Comparison of ENCODE assay signal across 8 mouse cellular contexts in the genomic region with DNA sequence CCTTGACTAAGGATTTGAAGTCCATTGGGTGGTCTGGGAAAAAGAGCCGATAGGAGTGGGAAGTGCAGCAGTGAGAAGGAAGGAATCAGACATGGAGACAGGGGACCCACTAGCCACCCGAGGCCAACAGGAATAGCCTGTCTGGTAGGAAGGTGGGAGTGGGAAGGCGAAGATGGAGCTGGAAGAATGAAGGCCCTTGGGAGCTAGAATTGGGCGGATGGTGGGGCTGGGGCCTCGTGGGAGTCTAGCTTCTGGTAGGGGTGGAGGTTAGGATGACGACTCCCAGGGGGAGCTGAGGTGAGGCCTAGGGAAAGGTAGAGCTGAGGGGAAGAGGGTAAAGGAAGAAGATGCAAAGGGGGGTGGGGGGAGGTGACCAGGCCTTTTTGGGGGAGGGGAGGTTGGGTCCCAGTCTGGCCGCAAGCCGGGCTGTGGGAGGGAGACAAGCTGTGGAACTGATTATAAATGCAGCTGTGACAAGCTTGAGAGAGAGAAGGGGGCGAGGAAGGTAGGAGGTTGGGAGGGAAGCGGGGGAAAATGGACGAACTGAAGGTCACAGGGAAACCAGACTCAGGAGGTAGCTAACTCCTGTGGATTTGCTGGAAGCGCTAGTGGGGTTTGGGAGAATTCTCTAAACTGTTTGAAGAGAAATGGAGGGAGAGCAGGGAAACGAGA. TPM values are rescaled to one million over a fixed set of nuclear protein-coding genes. Genes with fewer than 3 reads are reported as not detected.
DNase-seq lines count a peak whose midpoint lies in the region; ATAC-seq lines count a peak whose summit lies in the region.

No protein-coding gene starts in this region.

- H3K9ac ChIP-seq in kidney, embryonic 15.5 days = peak overlapping the region; percentile 51
- peak overlapping the region; percentile 73 for H3K9ac ChIP-seq in hindbrain, embryonic 11.5 days (ENCODE audit: low read depth, low read length)
- H3K9ac ChIP-seq in midbrain, embryonic 13.5 days (replicated peaks) = peak overlapping the region; percentile 73

- H3K27ac ChIP-seq in kidney, embryonic 15.5 days = peak overlapping the region; percentile 74
- peak overlapping the region; percentile 77 for H3K27ac ChIP-seq in hindbrain, embryonic 11.5 days (ENCODE audit: low read depth, low read length)
- H3K27ac ChIP-seq in midbrain, embryonic 13.5 days = peak overlapping the region; percentile 86

- H3K27me3 ChIP-seq in kidney, embryonic 15.5 days = no peaks in the 10 kb centered on the region
- H3K27me3 ChIP-seq in hindbrain, embryonic 11.5 days (ENCODE audit: control insufficient read depth, insufficient read depth, low read length) = no peaks in the 10 kb centered on the region
- no peaks in the 10 kb centered on the region for H3K27me3 ChIP-seq in midbrain, embryonic 13.5 days

- 24% methylated on average over 13 of the region's 13 CpGs for WGBS in kidney, embryonic 15.5 days
- 23% methylated on average over 13 of the region's 13 CpGs for WGBS in hindbrain, embryonic 11.5 days
- 22% methylated on average over 13 of the region's 13 CpGs for WGBS in midbrain, embryonic 13.5 days

- peak overlapping the region; percentile 65 for H3K4me2 ChIP-seq in kidney, embryonic 15.5 days
- peak overlapping the region; percentile 78 for H3K4me2 ChIP-seq in hindbrain, embryonic 11.5 days (replicated peaks; ENCODE audit: low read depth, low read length)
- peak overlapping the region; percentile 81 for H3K4me2 ChIP-seq in midbrain, embryonic 13.5 days (replicated peaks)

- H3K9me3 ChIP-seq in kidney, embryonic 15.5 days (replicated peaks) = no peaks in the 10 kb centered on the region
- H3K9me3 ChIP-seq in hindbrain, embryonic 11.5 days (ENCODE audit: control insufficient read depth, low read length) = no peaks in the 10 kb centered on the region
- H3K9me3 ChIP-seq in midbrain, embryonic 13.5 days = no peaks in the 10 kb centered on the region

- H3K36me3 ChIP-seq in kidney, embryonic 15.5 days = no peaks in the 10 kb centered on the region
- no peaks in the 10 kb centered on the region for H3K36me3 ChIP-seq in hindbrain, embryonic 11.5 days (ENCODE audit: control insufficient read depth, insufficient read depth, low read length)
- H3K36me3 ChIP-seq in midbrain, embryonic 13.5 days = 0 out of 2 replicates have a peak, but pooled peaks cover 5% of the 10 kb centered on the region

- no peak for ATAC-seq in kidney, embryonic 15.5 days (replicated peaks; ENCODE audit: low FRiP score)
- ATAC-seq in hindbrain, embryonic 11.5 days (ENCODE audit: low FRiP score) = no peak
- ATAC-seq in midbrain, embryonic 13.5 days = no peak

- peaks cover 69% of the 10 kb centered on the region for H3K4me1 ChIP-seq in kidney, embryonic 15.5 days
- H3K4me1 ChIP-seq in hindbrain, embryonic 11.5 days (replicated peaks; ENCODE audit: control insufficient read depth, insufficient read depth, low read length) = peaks cover 29% of the 10 kb centered on the region
- peaks cover 86% of the 10 kb centered on the region for H3K4me1 ChIP-seq in midbrain, embryonic 13.5 days (replicated peaks)

- peak overlapping the region; percentile 42 for H3K4me3 ChIP-seq in kidney, embryonic 15.5 days (replicated peaks)
- peak overlapping the region; percentile 43 for H3K4me3 ChIP-seq in hindbrain, embryonic 11.5 days (ENCODE audit: low read depth, low read length)
- H3K4me3 ChIP-seq in midbrain, embryonic 13.5 days (replicated peaks) = peak overlapping the region; percentile 44

- DNase-seq in kidney, adult 11 months = no peak
- peak; percentile 12 for DNase-seq in embryo, embryonic 9.5 days (ENCODE audit: extremely low spot score)
- DNase-seq in hindbrain, embryonic 11.5 days (ENCODE audit: low spot score) = peak; percentile 13
- no peak for DNase-seq in ovary, postnatal 10 days (ENCODE audit: low spot score)
- no peak for DNase-seq in layer of hippocampus, adult 9-11 months
- DNase-seq in urinary bladder, adult 2 months (ENCODE audit: low spot score) = no peak

RNA-seq across cellular contexts. Expression of gene Syngap1, which starts 4.9 kb away (rescaled TPM):
- 1.9 and 2.0 TPM in 2 replicates for polyA plus RNA-seq in kidney, embryonic 15.5 days (2015; fragmentation: Nextera tagmentation; extraction: Ambion mirVana)
- 3.4 and 4.7 TPM in 2 replicates for polyA plus RNA-seq in hindbrain, embryonic 11.5 days (2014; fragmentation: Nextera tagmentation; extraction: Ambion mirVana)
- polyA plus RNA-seq in midbrain, embryonic 13.5 days (2015; fragmentation: Nextera tagmentation; extraction: Ambion mirVana) = 5.0 and 6.2 TPM in 2 replicates
- polyA plus RNA-seq in urinary bladder, adult 2 months (2012; rRNA removed) = 22.1 and 32.4 TPM in 2 replicates

RNA-seq across cellular contexts. Expression of gene Cuta, which starts 6.6 kb away (rescaled TPM):
- 192 and 203 TPM in 2 replicates for polyA plus RNA-seq in kidney, embryonic 15.5 days (2015; fragmentation: Nextera tagmentation; extraction: Ambion mirVana)
- 135 and 154 TPM in 2 replicates for polyA plus RNA-seq in hindbrain, embryonic 11.5 days (2014; fragmentation: Nextera tagmentation; extraction: Ambion mirVana)
- polyA plus RNA-seq in midbrain, embryonic 13.5 days (2015; fragmentation: Nextera tagmentation; extraction: Ambion mirVana) = 145 and 148 TPM in 2 replicates
- 122 and 145 TPM in 2 replicates for polyA plus RNA-seq in urinary bladder, adult 2 months (2012; rRNA removed)

RNA-seq across cellular contexts. Expression of gene Phf1, which starts 13.1 kb away (rescaled TPM):
- polyA plus RNA-seq in kidney, embryonic 15.5 days (2015; fragmentation: Nextera tagmentation; extraction: Ambion mirVana) = 7.0 and 8.7 TPM in 2 replicates
- polyA plus RNA-seq in hindbrain, embryonic 11.5 days (2014; fragmentation: Nextera tagmentation; extraction: Ambion mirVana) = 4.5 and 5.5 TPM in 2 replicates
- polyA plus RNA-seq in midbrain, embryonic 13.5 days (2015; fragmentation: Nextera tagmentation; extraction: Ambion mirVana) = 13.6 and 17.7 TPM in 2 replicates
- polyA plus RNA-seq in urinary bladder, adult 2 months (2012; rRNA removed) = 51.2 and 65.3 TPM in 2 replicates

RNA-seq across cellular contexts. Expression of gene Zbtb9, which starts 27.0 kb away (rescaled TPM):
- polyA plus RNA-seq in kidney, embryonic 15.5 days (2015; fragmentation: Nextera tagmentation; extraction: Ambion mirVana) = 18.4 and 20.0 TPM in 2 replicates
- polyA plus RNA-seq in hindbrain, embryonic 11.5 days (2014; fragmentation: Nextera tagmentation; extraction: Ambion mirVana) = 10.5 and 13.2 TPM in 2 replicates
- polyA plus RNA-seq in midbrain, embryonic 13.5 days (2015; fragmentation: Nextera tagmentation; extraction: Ambion mirVana) = 18.9 and 20.8 TPM in 2 replicates
- 8.4 and 9.4 TPM in 2 replicates for polyA plus RNA-seq in urinary bladder, adult 2 months (2012; rRNA removed)

RNA-seq across cellular contexts. Expression of gene Kifc5b, which starts 29.1 kb away (rescaled TPM):
- polyA plus RNA-seq in kidney, embryonic 15.5 days (2015; fragmentation: Nextera tagmentation; extraction: Ambion mirVana) = 9.0 and 9.3 TPM in 2 replicates
- 4.6 and 5.9 TPM in 2 replicates for polyA plus RNA-seq in hindbrain, embryonic 11.5 days (2014; fragmentation: Nextera tagmentation; extraction: Ambion mirVana)
- 4.2 and 4.4 TPM in 2 replicates for polyA plus RNA-seq in midbrain, embryonic 13.5 days (2015; fragmentation: Nextera tagmentation; extraction: Ambion mirVana)
- 1.7 and 1.8 TPM in 2 replicates for polyA plus RNA-seq in urinary bladder, adult 2 months (2012; rRNA removed)

Comparison
In these comparisons a context has a peak if more than half of its experiments do, and no peak if none do; other contexts are left out.
1. DNase-seq: peak in embryo, embryonic 9.5 days (single experiment) and hindbrain, embryonic 11.5 days (single experiment); none in kidney, adult 11 months (single experiment), ovary, postnatal 10 days (single experiment), layer of hippocampus, adult 9-11 months (single experiment) and urinary bladder, adult 2 months (single experiment).
2. Peak in every context shown above with its lines, with median percentiles within 50 percentile points of each other: H3K27ac ChIP-seq, H3K4me2 ChIP-seq, H3K4me3 ChIP-seq and H3K9ac ChIP-seq.